Mouse (Mus musculus) gastrocnemius, postnatal 4 days (tissue): Measurements from ENCODE around the gene Cyp4a12a. TPM values are rescaled to one million over a fixed set of nuclear protein-coding genes. Genes with fewer than 3 reads are reported as not detected.
"Not testable (repeated sequence)": the region's sequence is repeated elsewhere in the genome, so short reads cannot be mapped to it uniquely, and the experiment has no call there.

Experiments
- DNase-seq, 2 experiments: peaks; one replicate each; pipeline ENCODE4 v3.0.0; 2021 to 2022; ENCODE audit warnings: low spot score in 2 of 2, mixed read lengths in 2 of 2
- long read RNA-seq, 2 experiments: library from polyadenylated mRNA; stranded (forward); transcript quantifications; one replicate each; pipeline ENCODE4 v2.0.0; 2021
- total RNA-seq, 2 experiments: library from RNA; stranded (reverse); gene quantifications; 2 replicates each; pipeline ENCODE4 v1.2.3; 2021

The Cyp4a12a gene
- total RNA-seq, result not detected
- long read RNA-seq, experiment 1, result 0 reads
- long read RNA-seq, experiment 2, result 0 reads

DNA sequence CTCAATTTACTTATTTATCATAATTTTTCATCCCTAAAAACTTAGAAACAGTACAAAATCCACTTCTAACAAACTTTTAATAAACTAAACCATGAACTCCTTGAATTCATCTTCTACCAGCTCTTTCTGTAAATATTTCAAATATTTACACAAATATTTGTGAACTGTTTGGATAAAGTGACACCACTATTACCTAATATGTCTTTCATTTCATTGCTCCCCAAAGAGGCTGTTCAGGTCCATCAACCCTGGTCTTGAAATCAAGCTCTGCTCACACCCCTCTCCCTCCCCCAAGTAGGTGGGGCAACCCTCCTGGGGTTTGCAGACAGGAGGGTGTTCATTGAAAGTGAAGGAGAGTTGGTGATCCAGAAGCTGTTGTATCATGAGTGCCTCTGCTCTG lies at the start of gene Cyp4a12a:
Cyp4a12a (plus strand) TSS at position 301 of the 400 bp plus-strand sequence.
- DNase-seq, result not testable (repeated sequence)

DNA sequence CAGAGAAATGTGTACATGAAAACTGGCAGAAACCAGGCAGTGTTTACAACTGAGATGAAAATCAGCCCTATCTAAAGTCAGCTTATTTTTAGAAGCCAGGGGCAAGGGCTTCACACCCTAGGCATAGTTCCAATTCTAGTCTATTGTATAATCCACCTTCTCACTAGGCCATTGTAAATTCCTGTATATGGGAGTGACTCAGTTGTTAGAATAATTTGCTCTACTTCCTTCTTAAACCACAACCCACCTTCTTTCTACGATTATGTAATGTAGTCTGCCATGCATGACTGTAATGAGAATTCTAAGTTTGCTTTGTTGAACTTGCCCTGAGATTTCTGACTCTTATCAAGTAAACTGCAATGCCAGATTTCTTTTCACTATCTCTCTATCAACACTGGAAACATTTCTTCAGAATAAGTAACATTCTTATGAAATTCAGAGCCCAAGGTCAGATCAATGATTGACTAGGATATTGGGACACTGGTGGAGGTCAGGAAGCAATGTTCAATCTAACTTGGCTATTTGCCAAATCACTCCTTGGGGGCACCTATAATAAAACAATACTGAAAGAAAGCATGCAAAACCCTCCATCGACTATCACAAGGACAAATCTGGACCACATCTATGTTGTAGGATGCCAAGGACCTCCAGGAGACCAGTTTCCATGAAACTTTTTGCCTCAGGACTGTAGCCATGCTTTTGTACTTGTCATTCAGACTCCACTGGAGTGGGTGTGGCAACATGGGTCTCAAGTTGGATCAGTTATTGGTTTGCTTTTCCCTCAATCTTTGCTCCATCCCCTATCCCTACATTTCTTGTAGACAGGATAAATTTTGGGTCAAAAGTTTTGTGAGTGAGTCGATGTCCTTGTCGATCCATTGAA lies 33.9 kb upstream of the Cyp4a12a start:
- DNase-seq, result not testable (repeated sequence)

DNA sequence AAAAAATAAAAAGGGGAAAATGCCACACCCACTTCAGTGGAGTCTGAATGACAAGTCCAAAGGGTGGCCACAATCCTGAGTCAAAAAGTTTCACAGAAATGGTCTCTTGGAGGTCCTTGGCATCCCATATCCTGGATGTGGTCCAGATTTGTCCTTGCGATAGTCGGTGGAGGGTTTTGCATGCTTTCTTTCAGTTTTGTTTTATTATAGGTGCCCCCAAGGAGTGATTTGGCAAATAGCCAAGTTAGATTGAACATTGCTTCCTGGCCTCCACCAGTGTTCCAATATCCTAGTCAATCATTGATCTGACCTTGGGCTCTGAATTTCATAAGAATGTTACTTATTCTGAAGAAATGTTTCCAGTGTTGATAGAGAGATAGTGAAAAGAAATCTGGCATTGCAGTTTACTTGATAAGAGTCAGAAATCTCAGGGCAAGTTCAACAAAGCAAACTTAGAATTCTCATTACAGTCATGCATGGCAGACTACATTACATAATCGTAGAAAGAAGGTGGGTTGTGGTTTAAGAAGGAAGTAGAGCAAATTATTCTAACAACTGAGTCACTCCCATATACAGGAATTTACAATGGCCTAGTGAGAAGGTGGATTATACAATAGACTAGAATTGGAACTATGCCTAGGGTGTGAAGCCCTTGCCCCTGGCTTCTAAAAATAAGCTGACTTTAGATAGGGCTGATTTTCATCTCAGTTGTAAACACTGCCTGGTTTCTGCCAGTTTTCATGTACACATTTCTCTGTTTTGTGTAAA lies 20.4 kb upstream of the Cyp4a12a start:
- DNase-seq, result not testable (repeated sequence)

DNA sequence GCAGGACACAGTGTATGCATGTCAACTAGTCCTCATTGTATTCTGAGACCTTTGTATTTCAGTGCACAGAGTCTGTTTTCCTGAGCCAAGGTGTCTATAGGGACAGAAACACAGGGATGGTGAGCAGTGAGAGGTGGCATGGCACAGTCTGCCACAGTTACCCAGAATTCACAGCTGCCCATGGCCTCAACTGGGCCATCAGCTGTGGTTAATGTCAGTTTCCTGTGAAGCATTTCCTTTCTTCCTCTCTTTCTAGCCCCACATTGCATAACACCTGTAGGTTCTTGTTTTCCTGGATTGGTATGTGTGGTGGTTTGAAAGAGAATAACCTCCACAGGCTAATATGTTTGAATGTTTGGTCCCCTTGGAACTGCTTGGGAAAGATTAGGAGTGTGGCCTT lies 18.5 kb upstream of the Cyp4a12a start:
- no peak for DNase-seq

DNA sequence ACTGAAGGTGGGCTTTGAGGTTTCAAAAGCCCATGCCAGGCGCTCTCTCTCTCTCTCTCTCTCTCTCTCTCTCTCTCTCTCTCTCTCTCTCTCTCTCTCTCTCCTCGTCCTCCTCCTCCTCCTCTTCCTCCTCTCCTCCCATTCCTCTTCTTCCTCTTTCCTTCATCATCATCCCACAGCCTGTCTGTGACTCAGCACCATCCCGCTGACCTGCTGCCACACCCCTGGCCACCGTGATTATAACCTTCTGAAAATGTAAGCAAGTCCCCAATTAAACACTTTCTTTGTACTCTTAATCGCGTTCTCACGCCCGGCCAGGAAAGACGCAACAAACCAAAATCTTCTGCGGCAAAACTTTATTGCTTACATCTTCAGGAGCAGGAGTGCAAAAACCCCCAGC lies 18.1 kb upstream of the Cyp4a12a start:
- DNase-seq, result not testable (repeated sequence)

DNA sequence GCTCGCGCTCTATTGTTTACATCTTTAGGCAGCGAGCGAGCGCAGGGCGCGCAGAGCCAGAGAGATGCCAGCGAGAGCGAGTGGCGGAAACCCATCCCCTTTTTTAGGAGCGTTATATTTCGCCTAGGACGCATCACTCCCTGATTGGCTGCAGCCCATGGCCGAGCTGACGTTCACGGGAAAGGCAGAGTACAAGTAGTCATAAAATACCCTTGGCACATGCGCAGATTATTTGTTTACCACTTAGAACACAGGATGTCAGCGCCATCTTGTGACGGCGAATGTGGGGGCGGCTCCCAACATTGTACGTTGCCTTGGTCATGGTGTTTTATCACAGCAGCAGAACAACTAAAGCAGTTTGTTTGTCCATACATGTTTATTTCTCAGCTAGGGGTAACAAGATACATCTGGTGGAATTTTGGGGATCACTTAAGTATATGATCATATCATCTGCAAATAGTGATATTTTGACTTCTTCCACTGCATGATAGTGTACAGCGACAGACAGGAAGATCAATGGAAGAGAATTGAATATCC lies 17.5 kb upstream of the Cyp4a12a start:
- not testable (repeated sequence) for DNase-seq

DNA sequence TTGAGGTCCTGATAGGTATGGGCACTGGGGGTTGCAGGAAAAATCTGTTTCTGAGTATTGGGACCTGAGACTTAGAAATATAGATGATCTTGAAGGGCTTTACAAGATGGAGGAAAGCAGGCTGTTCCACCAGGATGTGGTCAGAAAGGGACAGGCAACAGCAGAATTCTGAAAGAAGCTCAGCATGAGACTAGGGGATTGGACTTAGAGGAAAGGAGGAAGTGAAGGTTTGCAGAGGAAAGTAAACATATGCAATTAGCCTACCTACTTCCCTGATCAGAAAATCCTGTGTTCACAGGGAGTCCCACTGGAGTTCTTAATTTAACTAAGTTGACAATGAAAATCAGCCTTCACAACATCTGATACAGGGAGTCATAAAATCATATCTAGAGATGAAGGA lies 26.9 kb downstream of the Cyp4a12a start:
- not testable (repeated sequence) for DNase-seq

DNA sequence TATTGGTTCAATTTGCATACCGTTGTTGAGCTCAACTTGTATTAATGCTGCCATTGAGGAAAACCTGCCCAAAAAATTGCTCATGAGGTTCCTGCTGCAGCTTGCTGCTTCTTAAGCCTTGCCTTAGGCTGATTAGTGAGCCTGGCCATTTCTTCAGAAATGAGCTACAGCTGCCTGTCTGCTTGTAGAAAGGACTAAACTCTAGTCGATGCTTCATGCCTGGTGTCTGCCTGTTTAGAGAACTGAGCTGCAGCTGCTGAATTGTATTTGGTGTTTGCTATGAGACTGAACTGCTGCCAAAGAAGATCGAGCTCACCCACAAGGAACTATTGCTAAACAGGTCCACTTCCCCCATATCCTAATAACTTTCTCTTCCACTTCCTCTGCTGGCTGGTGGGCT lies 66.8 kb downstream of the Cyp4a12a start:
- not testable (repeated sequence) for DNase-seq

DNA sequence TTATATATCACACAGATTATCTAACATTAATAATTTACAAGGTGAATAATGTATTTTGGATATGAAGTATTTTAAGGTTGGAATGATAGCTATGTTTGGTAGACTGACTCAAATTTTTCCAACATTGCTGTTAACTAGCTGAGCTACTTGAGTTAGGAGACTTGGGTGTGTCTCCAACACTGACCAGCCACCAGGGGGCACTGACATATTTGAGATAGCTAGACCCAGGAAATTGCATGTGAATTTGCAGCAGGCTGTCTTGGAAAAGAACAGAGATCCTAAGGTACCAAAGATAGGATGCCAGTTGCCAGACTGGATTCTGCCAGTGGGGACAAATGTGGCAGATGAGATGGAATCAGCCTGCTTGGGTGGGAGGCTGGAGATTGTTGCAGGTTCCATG lies 69.2 kb downstream of the Cyp4a12a start:
- DNase-seq, result not testable (repeated sequence)

Other genes with a start within 250 kb of the Cyp4a12a start
- gene Tal1, start 242.6 kb upstream of the Cyp4a12a start, total RNA-seq, result 1 to 10 TPM; 2.4 to 3.6 TPM
- gene Pdzk1ip1, start 210.3 kb upstream of the Cyp4a12a start, total RNA-seq, result under 1 TPM in 1 of 2 experiments, not detected in 1; 0.70 TPM
- gene Cyp4x1, start 164.8 kb upstream of the Cyp4a12a start, total RNA-seq, result under 1 TPM in 1 of 2 experiments, not detected in 1; 0.07 TPM
- gene Cyp4a29, start 57.0 kb upstream of the Cyp4a12a start, total RNA-seq, result not detected
- not detected for gene Cyp4a12b, start 112.6 kb downstream of the Cyp4a12a start, total RNA-seq
- not detected for gene Cyp4a30b, start 153.6 kb downstream of the Cyp4a12a start, total RNA-seq
- gene Cyp4a14, start 197.1 kb downstream of the Cyp4a12a start, total RNA-seq, result under 1 TPM in 1 of 2 experiments, not detected in 1; 0.67 TPM
- under 1 TPM in 1 of 2 experiments, not detected in 1; 0.13 TPM for gene Cyp4a10, start 219.2 kb downstream of the Cyp4a12a start, total RNA-seq